Mouse (Mus musculus): Measurements from ENCODE around the gene Ptcra. TPM values are rescaled to one million over a fixed set of nuclear protein-coding genes. Genes with fewer than 3 reads are reported as not detected.

The Ptcra gene
- polyA plus RNA-seq, 1 experiment from 2014 or later = 0.24 TPM

- H3K27me3 ChIP-seq (ENCODE audit: control insufficient read depth, insufficient read depth, low read length) = no peaks in the 10 kb centered on the region
- no peaks in the 10 kb centered on the region for H3K9me3 ChIP-seq (replicated peaks; ENCODE audit: control insufficient read depth, low read length)
- WGBS (ENCODE audit: insufficient replicate concordance) = 84% methylated on average over 9 of the region's 9 CpGs
- no peak overlapping the region for H3K4me2 ChIP-seq
- H3K36me3 ChIP-seq (ENCODE audit: control insufficient read depth, insufficient read depth, low read length) = peaks cover 2% of the 10 kb centered on the region; the same call in 1 of the 2 replicates
- no peak overlapping the region for H3K27ac ChIP-seq (ENCODE audit: low read depth, low read length)
- H3K9ac ChIP-seq (ENCODE audit: low read depth, low read length) = no peak overlapping the region
- ATAC-seq (replicated peaks; ENCODE audit: insufficient number of reproducible peaks, low FRiP score, low TSS enrichment) = no peak
- H3K4me1 ChIP-seq (ENCODE audit: control insufficient read depth, insufficient read depth, low read length) = no peaks in the 10 kb centered on the region
- no peak overlapping the region for H3K4me3 ChIP-seq (ENCODE audit: low read depth, low read length)
Measured at GRCm38 (mm10) chr17:46742986-46743385, 20.5 kb downstream of the Ptcra start.

DNA sequence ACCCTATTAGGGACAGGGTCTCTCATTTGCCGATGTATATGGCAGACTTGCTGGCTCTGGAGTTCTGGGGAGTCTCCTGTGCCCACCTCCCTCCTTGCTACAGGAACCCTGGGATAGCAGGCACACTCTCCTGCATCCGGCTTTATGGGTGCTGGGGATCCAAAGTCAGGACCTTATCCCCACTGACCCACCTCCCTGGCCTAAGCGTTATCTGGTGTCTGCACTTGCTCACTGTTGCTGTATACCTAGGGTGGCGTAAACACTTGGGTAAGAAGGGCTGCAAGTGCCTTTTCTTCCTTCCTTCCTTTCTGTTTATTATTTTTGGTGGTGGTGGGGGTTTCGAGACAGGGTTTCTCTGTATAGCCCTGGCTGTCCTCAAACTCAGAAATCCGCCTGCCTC is 22.2 kb downstream of the Ptcra start:
- Histone ChIP-seq H3K36me3 (ENCODE audit: control insufficient read depth, insufficient read depth, low read length) (peaks cover 2% of the 10 kb centered on the region; the same call in 1 of the 2 replicates), H3K9me3 (replicated peaks; ENCODE audit: control insufficient read depth, low read length) (no peaks in the 10 kb centered on the region), H3K4me1 (ENCODE audit: control insufficient read depth, insufficient read depth, low read length) (no peaks in the 10 kb centered on the region), H3K27me3 (ENCODE audit: control insufficient read depth, insufficient read depth, low read length) (no peaks in the 10 kb centered on the region), H3K4me3 (ENCODE audit: low read depth, low read length) (no peak overlapping the region), H3K27ac (ENCODE audit: low read depth, low read length) (peak overlapping the region; percentile 54; the same call in 1 of the 2 replicates), H3K4me2 (0 out of 2 replicates have a peak overlapping the region, but pooled peaks have one; percentile 12), H3K9ac (ENCODE audit: low read depth, low read length) (no peak overlapping the region)
- WGBS (ENCODE audit: insufficient replicate concordance) = 71% methylated on average over 6 of the region's 6 CpGs
- peak; percentile 77; the same call in 1 of the 2 replicates for ATAC-seq (replicated peaks; ENCODE audit: insufficient number of reproducible peaks, low FRiP score, low TSS enrichment)

DNA sequence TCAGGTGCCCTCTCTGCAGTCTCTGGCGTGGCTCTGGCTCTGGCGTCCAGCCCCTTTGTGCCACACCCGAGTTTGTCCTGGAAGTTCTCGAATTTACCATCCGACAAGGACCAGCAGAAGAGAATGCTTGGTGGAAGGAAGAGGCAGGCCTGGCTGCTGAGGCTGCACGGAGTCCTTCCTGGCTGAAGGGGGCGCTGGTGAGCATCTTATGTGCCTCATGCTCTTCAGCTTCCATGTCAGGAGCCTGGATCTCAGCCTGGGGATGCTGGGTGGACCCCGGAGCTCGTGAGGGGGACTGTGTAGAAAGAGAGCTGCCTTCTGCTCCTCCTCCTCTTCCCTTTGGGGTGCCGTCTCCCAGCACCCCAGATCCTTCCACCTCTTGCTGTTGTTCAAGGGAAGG is 27.4 kb downstream of the Ptcra start:
- no peak overlapping the region for H3K27ac ChIP-seq (ENCODE audit: low read depth, low read length)
- WGBS (ENCODE audit: insufficient replicate concordance) = 63% methylated on average over 10 of the region's 10 CpGs
- ATAC-seq (replicated peaks; ENCODE audit: insufficient number of reproducible peaks, low FRiP score, low TSS enrichment) = no peak
- no peaks in the 10 kb centered on the region for H3K27me3 ChIP-seq (ENCODE audit: control insufficient read depth, insufficient read depth, low read length)
- no peak overlapping the region for H3K4me2 ChIP-seq
- no peaks in the 10 kb centered on the region for H3K36me3 ChIP-seq (ENCODE audit: control insufficient read depth, insufficient read depth, low read length)
- no peak overlapping the region for H3K9ac ChIP-seq (ENCODE audit: low read depth, low read length)
- H3K9me3 ChIP-seq (replicated peaks; ENCODE audit: control insufficient read depth, low read length) = no peaks in the 10 kb centered on the region
- H3K4me1 ChIP-seq (ENCODE audit: control insufficient read depth, insufficient read depth, low read length) = no peaks in the 10 kb centered on the region
- no peak overlapping the region for H3K4me3 ChIP-seq (ENCODE audit: low read depth, low read length)

DNA sequence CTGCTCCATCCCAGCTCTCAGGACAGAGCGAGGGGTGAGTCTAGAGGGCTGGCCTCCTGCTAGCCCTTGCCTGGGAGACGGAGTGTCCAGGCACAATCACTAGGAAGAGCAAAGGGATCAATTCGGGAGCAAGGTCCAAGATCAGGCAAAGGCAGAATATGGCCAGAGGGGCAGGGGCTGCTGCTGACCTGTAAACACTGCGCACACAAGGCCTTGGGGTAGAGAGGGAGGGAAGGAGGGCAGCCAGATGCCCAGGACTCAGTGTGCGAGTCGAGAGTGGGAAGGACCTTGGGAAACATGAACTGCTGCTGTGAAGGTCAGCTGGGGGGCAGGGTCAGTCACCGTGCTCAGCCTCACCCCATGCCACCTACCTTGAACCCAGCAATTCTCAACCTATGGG is 28.2 kb downstream of the Ptcra start:
- WGBS (ENCODE audit: insufficient replicate concordance) = 81% methylated on average over 7 of the region's 7 CpGs
- Histone ChIP-seq H3K4me1 (ENCODE audit: control insufficient read depth, insufficient read depth, low read length) (no peaks in the 10 kb centered on the region), H3K4me3 (ENCODE audit: low read depth, low read length) (no peak overlapping the region), H3K4me2 (no peak overlapping the region), H3K27me3 (ENCODE audit: control insufficient read depth, insufficient read depth, low read length) (no peaks in the 10 kb centered on the region), H3K9ac (ENCODE audit: low read depth, low read length) (no peak overlapping the region), H3K9me3 (replicated peaks; ENCODE audit: control insufficient read depth, low read length) (no peaks in the 10 kb centered on the region), H3K36me3 (ENCODE audit: control insufficient read depth, insufficient read depth, low read length) (no peaks in the 10 kb centered on the region), H3K27ac (ENCODE audit: low read depth, low read length) (no peak overlapping the region)
- ATAC-seq (replicated peaks; ENCODE audit: insufficient number of reproducible peaks, low FRiP score, low TSS enrichment) = no peak

GRCm38 (mm10) chr17:46734055-46734454 is 29.5 kb downstream of the Ptcra start:
- Histone ChIP-seq H3K9ac (ENCODE audit: low read depth, low read length) (no peak overlapping the region), H3K36me3 (ENCODE audit: control insufficient read depth, insufficient read depth, low read length) (no peaks in the 10 kb centered on the region), H3K4me3 (ENCODE audit: low read depth, low read length) (no peak overlapping the region), H3K27me3 (ENCODE audit: control insufficient read depth, insufficient read depth, low read length) (peaks cover 11% of the 10 kb centered on the region), H3K4me1 (ENCODE audit: control insufficient read depth, insufficient read depth, low read length) (no peaks in the 10 kb centered on the region), H3K27ac (ENCODE audit: low read depth, low read length) (no peak overlapping the region), H3K9me3 (replicated peaks; ENCODE audit: control insufficient read depth, low read length) (no peaks in the 10 kb centered on the region), H3K4me2 (no peak overlapping the region)
- ATAC-seq (replicated peaks; ENCODE audit: insufficient number of reproducible peaks, low FRiP score, low TSS enrichment) = no peak
- WGBS (ENCODE audit: insufficient replicate concordance) = 86% methylated on average over 3 of the region's 3 CpGs

DNA sequence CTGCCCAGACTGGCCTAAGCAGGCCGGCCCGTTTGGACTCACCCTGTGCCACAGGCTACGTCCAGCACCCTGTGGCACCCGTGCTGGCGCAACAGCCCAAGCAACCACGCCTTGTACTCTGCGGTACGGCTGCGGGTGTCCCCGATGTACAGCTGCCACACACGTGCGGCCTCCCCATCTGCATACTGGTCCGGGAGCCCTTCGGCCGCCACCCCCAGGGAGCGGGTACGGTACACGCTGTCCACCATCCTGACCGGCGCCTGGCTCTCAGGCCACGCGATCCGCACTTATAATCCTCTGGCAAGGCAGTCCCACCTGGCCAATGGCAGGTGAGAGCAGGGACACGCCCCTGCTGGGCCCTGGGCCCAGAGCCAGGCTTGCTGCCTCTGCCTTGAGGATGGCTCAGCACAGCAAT is 34.6 kb downstream of the Ptcra start, which contains the start of gene Gnmt:
Gene Gnmt, minus strand, starts transcription at position 265 of the 415 bp plus-strand sequence.
- Histone ChIP-seq H3K36me3 (ENCODE audit: control insufficient read depth, insufficient read depth, low read length) (no peaks in the 10 kb centered on the region), H3K27me3 (ENCODE audit: control insufficient read depth, insufficient read depth, low read length) (peaks cover 24% of the 10 kb centered on the region), H3K4me2 (peak within 1 kb of the TSS; percentile 37), H3K4me1 (ENCODE audit: control insufficient read depth, insufficient read depth, low read length) (peaks cover 8% of the 10 kb centered on the region; the same call in 1 of the 2 replicates), H3K4me3 (ENCODE audit: low read depth, low read length) (0 out of 2 replicates have a peak within 1 kb of the TSS, but pooled peaks have one; percentile 12), H3K9ac (ENCODE audit: low read depth, low read length) (no peak within 1 kb of the TSS), H3K9me3 (replicated peaks; ENCODE audit: control insufficient read depth, low read length) (no peaks in the 10 kb centered on the region), H3K27ac (ENCODE audit: low read depth, low read length) (no peak within 1 kb of the TSS)
- WGBS (ENCODE audit: insufficient replicate concordance) = 17% methylated on average over 24 of the region's 24 CpGs
- ATAC-seq (replicated peaks; ENCODE audit: insufficient number of reproducible peaks, low FRiP score, low TSS enrichment) = no peak; the same call in 1 of the 2 replicates

DNA sequence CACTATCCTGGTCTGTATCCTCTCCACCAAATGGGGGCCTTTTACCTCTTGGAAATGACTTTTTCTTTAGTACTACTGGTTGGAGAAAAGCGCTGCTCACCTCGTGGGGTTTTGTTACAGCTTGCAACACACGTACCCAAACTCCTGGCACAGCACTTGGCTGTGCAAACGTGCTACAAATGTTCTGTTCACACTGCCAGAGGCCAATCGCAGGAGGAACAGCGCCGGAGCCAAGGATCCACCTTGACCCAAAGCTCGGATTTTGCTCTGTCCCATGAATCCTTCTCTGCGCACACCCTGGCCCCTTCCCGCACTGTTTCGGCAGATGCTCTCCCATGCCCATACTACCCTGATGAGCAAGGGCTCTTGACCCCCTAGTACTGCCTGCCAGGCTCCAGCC is 35.0 kb downstream of the Ptcra start:
- no peak for ATAC-seq (replicated peaks; ENCODE audit: insufficient number of reproducible peaks, low FRiP score, low TSS enrichment)
- Histone ChIP-seq H3K4me2 (peak overlapping the region; percentile 37; the same call in 1 of the 2 replicates), H3K9ac (ENCODE audit: low read depth, low read length) (no peak overlapping the region), H3K27ac (ENCODE audit: low read depth, low read length) (no peak overlapping the region), H3K27me3 (ENCODE audit: control insufficient read depth, insufficient read depth, low read length) (peaks cover 24% of the 10 kb centered on the region), H3K36me3 (ENCODE audit: control insufficient read depth, insufficient read depth, low read length) (no peaks in the 10 kb centered on the region), H3K9me3 (replicated peaks; ENCODE audit: control insufficient read depth, low read length) (no peaks in the 10 kb centered on the region), H3K4me1 (ENCODE audit: control insufficient read depth, insufficient read depth, low read length) (peaks cover 8% of the 10 kb centered on the region; the same call in 1 of the 2 replicates), H3K4me3 (ENCODE audit: low read depth, low read length) (0 out of 2 replicates have a peak overlapping the region, but pooled peaks have one; percentile 12)
- WGBS (ENCODE audit: insufficient replicate concordance) = 42% methylated on average over 11 of the region's 11 CpGs

- no peak overlapping the region for H3K4me2 ChIP-seq
- peaks cover 24% of the 10 kb centered on the region for H3K27me3 ChIP-seq (ENCODE audit: control insufficient read depth, insufficient read depth, low read length)
- no peaks in the 10 kb centered on the region for H3K9me3 ChIP-seq (replicated peaks; ENCODE audit: control insufficient read depth, low read length)
- no peak overlapping the region for H3K4me3 ChIP-seq (ENCODE audit: low read depth, low read length)
- 27% methylated on average over 6 of the region's 6 CpGs for WGBS (ENCODE audit: insufficient replicate concordance)
- no peak overlapping the region for H3K9ac ChIP-seq (ENCODE audit: low read depth, low read length)
- no peaks in the 10 kb centered on the region for H3K36me3 ChIP-seq (ENCODE audit: control insufficient read depth, insufficient read depth, low read length)
- no peak for ATAC-seq (replicated peaks; ENCODE audit: insufficient number of reproducible peaks, low FRiP score, low TSS enrichment)
- H3K27ac ChIP-seq (ENCODE audit: low read depth, low read length) = no peak overlapping the region
- peaks cover 8% of the 10 kb centered on the region; the same call in 1 of the 2 replicates for H3K4me1 ChIP-seq (ENCODE audit: control insufficient read depth, insufficient read depth, low read length)
Measured at GRCm38 (mm10) chr17:46728021-46728420, 35.5 kb downstream of the Ptcra start.

- Histone ChIP-seq H3K27ac (ENCODE audit: low read depth, low read length) (no peak overlapping the region), H3K36me3 (ENCODE audit: control insufficient read depth, insufficient read depth, low read length) (no peaks in the 10 kb centered on the region; the same call in 1 of the 2 replicates), H3K4me2 (no peak overlapping the region), H3K27me3 (ENCODE audit: control insufficient read depth, insufficient read depth, low read length) (peaks cover 24% of the 10 kb centered on the region), H3K4me1 (ENCODE audit: control insufficient read depth, insufficient read depth, low read length) (peaks cover 8% of the 10 kb centered on the region; the same call in 1 of the 2 replicates), H3K4me3 (ENCODE audit: low read depth, low read length) (no peak overlapping the region), H3K9ac (ENCODE audit: low read depth, low read length) (no peak overlapping the region), H3K9me3 (replicated peaks; ENCODE audit: control insufficient read depth, low read length) (no peaks in the 10 kb centered on the region)
- 90% methylated on average over 11 of the region's 11 CpGs for WGBS (ENCODE audit: insufficient replicate concordance)
- ATAC-seq (replicated peaks; ENCODE audit: insufficient number of reproducible peaks, low FRiP score, low TSS enrichment) = no peak
Measured at GRCm38 (mm10) chr17:46727271-46727670, 36.2 kb downstream of the Ptcra start.
